Mouse (Mus musculus) liver, embryonic 14.5 days (tissue): Measurements from ENCODE around the gene Ldb3.

Source experiments
- CTCF ChIP-seq: IDR thresholded peaks from 2 replicates; pipeline ENCODE4 v1.5.1; 2016; ENCODE audit warnings: antibody characterized with exemption, low read depth, control low read depth
- EP300 ChIP-seq: IDR thresholded peaks from 2 replicates; pipeline ENCODE4 v1.6.1; 2016; ENCODE audit warnings: antibody characterized with exemption, low read depth

- TF ChIP-seq CTCF (no peak), EP300 (no peak)
Observed at GRCm38 (mm10) chr14:34614551-34614950, 26.1 kb upstream of the Ldb3 start.
